Mouse (Mus musculus) retina, embryonic 14.5 days (tissue): ENCODE data around the gene Prx.

Experiments used
- DNase-seq: peaks from one replicate; pipeline ENCODE4 v3.0.0-alpha.2; 2015; ENCODE audit warnings: low spot score

Prx gene

DNA sequence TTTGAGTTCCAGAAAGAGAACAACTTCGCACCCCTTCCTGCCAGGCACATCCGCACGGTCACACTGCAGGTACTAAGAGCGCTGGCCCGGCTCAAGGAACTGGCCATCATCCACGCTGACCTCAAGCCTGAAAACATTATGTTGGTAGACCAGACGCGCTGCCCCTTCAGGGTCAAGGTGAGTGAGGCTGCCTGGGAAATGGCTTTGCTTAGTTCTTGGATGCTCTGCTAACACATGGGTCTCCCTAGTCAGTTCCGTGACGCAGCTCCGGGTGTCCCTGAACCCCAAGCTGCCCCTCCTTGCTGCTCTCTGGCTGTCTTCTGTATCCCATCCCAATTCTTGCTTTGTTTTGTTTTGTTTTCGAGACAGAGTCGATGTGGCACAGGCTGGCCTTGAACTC, 24.7 kb downstream of the Prx start:
- no peak for DNase-seq

DNA sequence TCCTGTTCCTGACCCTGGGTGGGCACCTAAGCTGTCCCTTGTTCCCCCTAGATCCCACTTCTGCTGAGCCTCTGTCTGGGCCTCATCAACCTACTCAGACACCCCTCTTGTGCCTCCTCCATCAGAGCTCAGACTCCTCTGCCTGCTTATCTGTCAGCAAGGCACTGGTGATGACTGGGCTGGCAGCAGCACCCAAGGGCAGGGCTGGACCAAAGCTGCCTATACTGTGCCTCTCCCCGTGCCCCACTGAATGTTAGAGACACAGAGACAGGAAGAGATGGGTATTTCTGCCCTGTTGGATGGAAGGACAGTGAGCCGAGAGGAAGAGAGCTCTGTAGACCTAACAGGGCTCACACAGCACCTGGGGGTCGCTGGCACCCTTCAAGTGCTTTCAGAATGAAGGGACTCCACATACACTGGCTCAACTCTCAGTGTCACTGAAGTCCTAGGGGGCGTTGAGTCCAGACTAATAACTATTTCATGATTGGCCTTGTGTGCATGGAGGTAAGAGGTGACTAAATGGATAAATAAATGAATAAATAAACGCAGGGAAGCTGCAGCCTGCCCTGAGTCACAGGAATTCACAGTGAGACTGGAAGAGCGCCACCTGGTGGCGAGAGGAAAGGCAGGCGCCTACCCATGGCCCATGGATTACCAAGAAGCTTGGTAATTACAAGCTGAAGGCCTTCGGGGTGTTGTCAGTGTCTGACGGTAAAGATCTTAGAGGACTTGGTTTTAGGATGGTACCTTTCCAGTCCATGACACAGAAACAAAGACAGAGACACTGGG, 27.1 kb downstream of the Prx start:
- peak; percentile 93 for DNase-seq

DNA sequence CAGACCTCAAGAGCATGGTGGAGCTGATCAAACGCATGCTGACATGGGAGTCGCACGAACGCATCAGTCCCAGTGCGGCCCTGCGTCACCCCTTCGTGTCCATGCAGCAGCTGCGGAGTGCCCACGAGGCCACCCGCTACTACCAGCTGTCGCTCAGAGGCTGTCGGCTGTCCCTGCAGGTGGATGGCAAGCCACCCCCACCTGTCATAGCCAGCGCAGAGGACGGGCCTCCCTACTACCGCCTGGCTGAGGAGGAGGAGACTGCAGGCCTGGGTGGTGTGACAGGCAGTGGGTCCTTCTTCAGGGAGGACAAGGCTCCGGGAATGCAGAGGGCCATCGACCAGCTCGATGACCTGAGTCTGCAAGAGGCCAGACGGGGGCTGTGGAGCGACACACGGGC, 29.9 kb downstream of the Prx start:
- DNase-seq, result no peak

DNA sequence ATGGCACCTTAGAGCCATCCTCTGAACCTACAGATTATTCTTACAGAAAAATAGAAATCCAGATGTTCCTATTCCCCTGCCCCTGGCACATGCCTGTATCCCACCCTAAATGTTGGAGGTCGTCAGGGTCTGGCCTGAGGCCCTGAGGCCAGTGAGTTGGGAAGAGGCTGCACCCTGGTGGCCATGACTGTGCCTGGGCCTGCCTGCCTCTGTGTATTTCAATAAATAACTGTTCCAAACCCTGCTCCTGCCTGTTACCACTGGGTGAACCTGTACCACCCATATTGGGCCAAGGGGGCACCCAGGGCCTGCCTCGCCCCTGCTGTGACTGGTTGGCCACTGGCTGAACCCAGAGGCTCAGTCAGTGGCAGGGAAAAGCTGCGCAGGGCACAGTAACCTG, 31.8 kb downstream of the Prx start:
- no peak for DNase-seq

DNA sequence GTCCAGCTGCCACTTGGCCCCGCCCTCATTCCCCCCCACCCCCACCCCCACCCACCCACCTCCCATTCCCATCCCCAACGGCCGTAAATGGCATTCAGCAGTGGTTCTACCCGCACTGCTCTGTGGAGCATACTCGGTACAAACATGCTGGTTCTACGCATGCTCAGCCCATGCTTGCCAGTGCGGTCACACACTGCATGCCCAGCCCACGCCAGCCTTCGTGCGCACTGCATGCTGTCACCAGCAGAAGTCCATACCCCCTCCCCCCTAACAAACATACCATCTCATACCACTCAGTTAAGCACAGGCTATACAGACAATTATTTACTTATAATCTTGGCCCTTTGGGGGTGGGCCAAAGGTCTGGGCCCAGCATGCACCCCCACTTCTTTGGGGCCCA, 32.6 kb downstream of the Prx start:
- DNase-seq, result no peak

DNA sequence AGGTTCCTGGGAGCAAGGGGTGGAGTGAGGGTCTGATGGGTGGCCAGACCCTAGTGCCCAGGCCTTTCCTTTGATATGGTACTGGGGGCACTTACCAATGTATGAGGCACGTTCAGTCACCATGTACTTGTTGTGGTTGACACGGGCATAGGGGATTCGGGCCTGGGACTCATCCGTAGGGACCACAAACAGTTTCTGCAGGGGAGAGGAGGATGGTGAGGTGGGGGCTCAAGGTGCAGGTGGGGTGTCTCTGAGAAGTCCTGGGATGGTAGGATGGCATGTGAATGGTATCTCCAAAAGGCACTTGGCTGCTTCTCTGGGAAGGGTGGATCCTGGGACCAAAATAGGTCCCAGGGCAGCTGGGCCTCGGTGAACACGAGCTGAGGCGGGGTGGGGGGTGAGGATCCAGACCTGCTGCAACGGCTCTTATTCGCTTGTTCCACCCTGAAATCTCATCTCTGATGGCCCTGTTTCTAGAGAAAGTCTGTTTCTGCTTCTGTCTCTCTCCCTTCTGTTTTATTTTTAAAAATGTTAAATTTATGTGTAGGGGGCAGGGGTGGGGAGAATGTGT, 33.4 kb downstream of the Prx start:
- DNase-seq, result no peak

DNA sequence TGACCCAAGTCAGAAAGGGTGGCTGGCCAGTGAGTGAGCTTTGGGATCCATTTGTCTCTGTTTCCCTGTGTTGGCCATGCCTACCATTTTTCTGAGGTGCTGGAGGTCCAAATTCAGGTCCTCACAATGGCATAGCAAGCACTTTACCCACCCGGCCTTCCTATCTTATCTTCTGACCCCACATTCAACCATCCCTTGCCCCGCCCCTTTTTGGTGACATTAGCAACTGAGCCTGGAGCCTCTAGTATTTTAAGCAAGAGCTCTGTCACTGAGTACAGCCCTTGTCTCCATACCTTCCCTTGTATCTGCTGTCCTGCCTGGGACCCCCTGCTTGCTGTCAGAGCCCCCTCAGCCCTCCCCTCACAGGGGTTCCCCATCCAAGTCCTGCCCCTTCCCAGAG, 36.3 kb downstream of the Prx start:
- no peak for DNase-seq

DNA sequence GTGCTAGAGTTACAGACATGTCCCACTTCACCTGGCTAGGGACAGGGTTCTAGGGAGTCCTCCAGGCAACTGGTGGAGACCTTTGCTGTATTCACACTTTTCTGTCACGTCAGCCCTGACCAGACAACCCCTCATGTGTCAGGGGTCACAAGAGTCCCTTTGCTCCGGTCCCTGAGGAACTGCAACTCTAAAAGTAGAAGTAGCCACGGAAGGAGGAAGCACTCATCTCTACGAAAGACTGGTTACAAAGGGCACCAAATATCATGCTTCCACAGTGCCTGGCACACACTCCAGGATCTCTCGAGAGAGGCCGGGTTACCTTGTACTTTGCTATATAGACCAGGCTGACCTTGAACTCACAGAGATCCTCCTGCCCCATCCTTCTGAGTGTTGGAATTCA, 37.5 kb downstream of the Prx start:
- no peak for DNase-seq

DNA sequence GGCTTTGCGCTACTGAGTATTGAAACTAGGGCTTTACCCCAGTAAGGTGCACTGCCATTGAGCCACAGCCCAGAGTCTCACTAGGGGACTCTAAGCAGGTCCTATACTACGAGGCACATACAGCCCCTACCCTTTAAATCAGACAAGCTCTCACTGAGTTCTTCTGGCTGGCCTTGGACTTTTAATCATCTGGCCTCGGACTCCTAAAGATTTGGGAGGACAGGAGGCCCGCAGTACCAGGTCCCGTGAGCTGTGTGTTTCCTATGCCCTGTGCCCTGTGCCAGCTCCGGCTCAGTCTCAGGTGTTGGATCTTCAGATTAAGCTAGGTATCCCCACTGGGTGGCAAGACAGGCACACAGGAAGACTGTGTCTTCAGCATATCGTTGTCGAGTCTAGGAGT, 38.9 kb downstream of the Prx start:
- DNase-seq, result no peak

DNA sequence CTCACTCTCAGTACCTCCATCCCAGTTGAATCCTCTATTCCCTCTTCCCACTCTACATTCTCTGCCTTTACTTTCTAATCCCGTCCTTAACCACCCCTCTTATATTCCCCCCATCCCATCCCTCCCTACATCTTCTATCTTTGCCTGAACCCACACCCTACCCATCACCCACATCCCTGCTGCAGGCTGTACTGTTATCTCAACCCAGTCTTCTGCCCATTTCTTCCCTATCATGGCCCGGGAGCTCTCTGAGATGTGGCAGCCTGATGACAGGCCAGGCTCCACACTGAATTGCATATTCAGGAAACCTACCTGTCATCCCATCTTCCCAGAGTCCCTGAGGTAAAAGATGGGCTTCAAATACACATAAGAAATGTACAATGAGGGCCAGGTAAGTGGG, 39.7 kb downstream of the Prx start:
- no peak for DNase-seq

DNA sequence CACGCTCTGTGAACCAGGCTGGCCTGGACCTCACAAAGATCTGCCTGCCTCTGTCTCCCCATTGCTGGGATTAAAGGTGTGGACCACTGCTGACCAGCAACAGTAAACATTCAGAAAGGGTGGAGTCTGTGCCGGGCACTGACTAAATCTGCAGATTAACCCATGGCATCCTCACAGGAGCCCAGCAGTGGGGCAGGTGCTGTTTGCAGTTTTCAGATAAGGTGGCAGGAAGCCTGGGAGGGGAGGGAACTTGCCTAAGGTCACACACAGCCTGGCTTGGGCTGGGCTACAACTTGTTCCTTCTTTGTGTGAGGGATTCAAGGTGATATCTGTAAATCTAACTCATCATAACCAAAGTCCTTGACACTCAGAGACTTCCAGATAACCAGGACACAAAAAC, 41.4 kb downstream of the Prx start:
- no peak for DNase-seq

DNA sequence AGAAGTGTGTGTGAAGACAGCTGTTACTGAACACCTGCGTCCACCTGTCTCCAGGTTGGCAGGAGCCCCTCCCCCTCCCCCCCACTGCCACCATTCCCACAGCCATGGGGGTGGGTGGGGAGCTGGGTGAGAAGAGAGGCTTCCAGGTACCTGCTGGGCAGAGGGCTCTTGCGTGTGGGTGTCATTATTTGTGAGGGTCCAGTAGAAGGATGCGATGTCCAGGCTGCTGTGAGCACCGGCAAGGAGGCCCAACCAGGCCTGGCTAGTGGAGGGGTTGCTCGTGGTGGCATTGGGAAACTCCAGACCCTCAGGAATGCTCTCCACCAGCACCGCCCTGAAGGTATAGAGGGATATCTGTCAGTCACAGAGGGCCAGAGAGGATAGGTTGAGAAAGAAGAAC, 41.8 kb downstream of the Prx start:
- no peak for DNase-seq

DNA sequence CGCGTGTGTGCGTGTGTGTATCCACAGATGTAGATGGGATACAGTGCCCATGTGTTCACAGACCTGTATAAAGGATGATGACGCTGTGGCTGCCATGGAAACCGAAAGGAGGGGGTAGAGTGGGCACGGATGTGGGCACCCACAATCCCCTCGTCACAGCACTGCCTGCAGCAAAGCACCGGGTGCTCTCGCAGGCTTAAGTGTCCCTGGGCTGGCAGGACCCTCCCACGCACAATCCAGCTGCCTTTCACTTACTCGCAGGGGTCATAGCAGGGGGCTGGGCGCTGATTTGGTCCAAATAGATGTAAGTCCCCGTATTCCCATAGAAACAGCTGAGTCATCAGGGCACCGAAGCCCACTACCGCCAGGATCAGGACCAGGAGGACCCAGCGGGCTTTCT, 42.3 kb downstream of the Prx start:
- no peak for DNase-seq

DNA sequence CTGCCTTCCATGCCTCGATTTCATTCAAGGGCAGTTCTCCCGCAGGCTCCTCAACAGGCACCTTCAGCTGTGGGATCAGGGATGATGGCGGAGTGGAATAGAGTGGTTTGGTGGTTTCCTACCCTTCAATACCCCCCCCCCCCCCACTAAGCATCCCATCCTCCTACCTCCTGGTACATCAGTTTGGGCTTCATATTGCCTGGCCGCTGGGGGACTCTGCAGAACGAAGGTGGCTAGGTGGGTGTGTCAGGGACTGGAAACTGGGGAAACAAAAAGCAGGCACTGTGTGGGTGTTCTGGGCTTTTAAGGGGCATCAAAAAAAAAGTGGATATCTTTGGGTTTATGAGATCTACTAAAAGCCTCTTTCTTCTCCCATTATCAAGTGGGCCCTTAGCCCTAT, 42.8 kb downstream of the Prx start:
- no peak for DNase-seq

DNA sequence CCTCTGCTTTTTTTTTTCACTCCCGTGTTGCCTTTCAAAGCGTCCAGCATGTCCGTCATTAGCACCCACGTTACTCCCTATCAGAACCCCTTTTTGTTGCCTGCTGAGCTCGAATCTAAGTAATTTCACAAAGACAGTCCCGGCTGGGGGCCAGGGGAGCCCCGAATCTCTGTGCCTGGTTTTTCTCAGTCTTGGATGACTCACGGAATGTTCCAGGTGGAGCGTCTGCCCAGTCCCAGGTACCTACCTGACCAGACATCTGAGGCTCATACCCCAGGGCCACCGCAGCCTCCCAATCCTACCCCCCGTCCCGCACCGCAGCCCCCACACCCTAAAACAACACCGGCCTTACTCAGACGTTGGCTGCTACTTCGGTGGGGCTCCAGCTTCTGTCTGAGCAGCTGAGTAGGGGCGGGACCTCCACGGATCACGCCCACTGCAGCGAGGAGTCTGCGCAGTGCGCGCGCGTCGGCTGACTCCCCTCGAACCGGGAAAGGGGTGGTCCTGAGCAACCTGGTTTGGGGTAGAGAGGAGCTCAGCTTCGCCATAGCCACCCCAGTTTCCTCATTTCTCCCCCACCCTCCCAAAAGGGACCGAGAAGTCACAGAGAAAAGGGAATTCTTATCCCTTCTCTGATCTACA, 43.4 kb downstream of the Prx start:
- DNase-seq, result peak; percentile 86

DNA sequence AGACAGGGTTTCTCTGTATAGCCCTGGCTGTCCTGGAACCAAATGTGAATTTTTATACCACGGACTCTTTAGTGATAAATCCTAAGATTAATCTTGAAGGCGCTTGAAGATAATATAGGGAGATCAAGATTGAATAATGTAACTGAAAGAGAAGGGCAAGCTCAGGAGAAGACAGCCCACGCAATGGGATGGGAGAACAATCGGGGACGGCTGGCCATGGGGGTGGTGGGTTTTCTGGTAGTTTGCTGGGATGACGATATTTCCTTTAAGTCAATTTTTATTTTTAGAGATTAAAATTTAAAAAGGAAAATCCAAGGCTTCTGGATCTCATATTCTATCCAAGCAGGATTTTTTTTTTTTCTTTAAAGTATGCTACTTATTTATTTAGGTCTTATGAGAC, 43.9 kb downstream of the Prx start:
- DNase-seq, result no peak

DNA sequence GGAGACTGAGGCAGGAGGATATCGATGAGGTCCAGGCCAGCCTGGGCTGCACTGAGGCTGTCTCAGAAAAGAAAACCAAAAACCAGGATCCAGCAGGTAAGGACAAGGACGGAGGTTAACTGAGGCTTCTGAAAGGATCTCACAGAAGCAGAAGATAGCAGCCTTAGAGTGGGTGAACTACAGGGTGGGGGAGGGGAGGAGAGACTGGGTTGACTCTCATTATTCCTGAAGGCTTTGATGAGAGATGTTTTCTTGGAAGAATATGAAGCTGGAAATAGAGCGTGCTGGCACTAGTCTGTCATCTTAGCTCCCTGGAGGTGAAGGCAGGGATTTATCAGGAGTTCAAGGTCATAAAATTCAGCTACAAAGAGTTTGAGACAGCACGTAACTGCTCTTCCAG, 44.7 kb downstream of the Prx start:
- no peak for DNase-seq

DNA sequence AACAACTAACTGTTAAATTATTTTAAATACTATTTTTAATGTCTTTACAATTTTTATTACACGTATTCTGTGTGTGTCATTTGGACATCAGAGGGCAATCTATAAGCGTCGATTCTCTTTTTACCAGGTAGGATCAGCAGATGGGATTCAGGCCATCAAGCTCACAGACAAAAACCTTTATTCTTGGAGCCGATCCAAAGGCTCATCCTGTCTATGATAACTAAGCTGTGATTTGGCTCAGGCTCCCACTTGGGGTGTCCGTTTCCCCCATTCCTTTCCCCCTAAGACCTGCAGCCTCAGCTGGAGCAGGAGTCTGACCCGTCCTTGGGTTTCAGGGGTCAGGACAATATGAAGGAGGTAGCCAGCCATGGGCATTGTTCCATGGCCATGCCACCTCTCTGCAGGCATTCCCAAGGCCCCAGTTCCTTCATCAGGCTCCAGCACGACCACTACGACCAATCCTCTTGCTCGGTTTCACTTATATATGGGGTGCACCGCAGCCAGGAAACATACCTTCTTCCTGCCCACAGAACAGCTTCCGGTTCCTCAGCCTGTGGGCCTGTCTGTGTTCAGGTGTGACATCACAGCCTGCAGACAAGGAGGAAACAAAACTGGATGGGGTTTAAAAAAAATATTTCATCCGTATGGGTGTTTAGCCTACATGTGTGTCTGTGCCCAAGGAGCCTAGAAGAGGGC, 45.7 kb downstream of the Prx start:
- no peak for DNase-seq

DNA sequence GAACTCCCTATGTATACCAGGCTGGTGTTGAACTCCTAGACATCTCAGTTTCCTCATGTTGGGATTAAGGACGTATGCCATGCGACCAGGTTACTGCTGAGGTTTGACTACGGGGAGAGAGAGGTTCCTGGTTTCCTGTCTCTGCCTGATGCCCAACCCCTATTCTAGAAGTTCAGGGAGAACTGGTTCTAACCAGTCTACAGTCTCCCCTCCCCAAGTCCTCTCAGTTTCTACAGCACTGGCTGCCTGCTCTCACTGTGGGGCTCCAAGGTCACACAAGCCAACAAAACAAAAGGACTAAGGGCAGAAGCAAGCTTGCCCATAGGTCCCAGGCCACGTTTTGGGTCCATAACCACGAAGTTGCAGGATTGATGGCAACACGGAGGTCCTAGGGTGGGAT, 50.5 kb downstream of the Prx start:
- no peak for DNase-seq

DNA sequence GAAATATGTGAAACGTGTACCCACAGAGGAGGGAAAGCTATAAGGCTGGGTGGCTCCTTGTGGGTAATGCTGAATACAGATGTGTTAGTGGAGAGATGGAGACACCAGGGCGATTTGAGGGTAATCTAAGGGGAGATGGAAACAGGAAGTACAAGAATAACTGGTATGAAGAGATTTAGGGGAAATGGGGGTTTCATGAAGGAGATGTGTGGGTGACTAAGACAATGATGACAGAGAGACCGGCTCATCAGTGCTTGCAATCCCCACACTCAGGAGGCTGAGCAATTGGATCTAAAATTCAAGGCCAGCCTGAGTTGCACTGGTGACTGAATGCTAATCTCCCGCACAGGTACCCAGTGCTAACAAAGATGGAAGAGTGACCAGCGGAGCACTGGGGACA, 52.9 kb downstream of the Prx start:
- no peak for DNase-seq

DNA sequence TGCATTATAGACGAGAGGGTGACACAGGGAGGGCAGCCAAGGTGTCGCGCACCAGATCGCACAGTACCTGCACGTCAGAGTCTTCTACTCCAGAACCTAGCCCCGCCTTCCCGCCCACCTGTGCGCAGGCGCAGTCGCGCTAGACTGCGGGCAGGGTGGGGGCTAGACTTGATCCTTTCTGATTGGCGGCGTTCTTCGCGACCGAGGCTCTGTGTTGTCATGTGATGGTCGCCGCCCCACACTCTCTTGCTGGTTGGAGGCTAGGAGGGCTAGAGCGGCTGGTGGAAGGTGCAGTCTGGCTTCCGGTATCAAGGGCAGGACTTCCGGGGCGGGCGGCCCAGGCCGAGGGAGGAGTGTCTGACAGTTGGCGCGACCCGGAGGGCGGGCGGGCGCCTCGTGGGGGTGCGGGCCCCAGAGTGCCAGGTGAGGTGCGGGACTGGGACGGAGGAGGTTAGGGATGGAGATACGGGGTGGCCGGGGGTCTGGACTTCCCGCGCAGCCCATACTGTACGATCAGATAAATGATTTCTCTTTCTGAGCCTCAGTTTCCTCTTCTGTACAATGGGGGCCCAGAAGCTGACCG, 53.9 kb downstream of the Prx start, which contains the start of the genes Pld3 and 2310022A10Rik:
Pld3 (minus strand) TSS at position 288 of the 583 bp plus-strand sequence.
2310022A10Rik (plus strand) TSS at position 303 of the 583 bp plus-strand sequence.
- peak; percentile 94 for DNase-seq

DNA sequence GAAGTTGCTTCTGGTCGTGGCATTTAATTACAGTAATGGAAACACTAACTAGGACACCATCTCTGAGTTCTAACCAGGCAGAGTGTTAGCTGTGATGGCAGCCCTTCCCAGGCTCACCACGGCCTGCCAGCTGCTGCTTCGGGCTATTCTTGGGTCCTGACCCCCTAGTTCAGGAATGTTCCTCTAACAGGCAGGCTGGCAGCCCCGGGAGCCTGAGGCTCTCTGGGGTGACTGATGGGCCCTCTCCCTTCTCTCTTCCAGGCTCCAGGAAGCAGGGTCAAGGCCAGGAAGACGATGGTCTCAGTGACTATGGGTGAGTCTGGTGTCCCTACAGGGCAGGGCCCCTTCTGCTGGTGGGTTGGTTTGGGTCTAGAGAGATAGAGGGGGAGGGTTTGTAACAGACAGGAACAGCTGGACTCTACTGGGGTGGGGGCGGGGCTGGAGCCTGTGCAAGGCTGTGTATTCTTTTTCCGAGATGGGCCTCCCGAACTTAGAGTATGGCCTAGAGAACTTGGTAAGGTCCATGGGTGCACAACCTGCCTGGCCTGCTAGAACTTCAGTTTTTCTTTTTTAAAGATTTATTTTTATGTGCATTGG, 61.3 kb downstream of the Prx start:
- no peak for DNase-seq
